Mouse (Mus musculus): Measurements from ENCODE around the gene Gpr156.

Gene Gpr156

DNA sequence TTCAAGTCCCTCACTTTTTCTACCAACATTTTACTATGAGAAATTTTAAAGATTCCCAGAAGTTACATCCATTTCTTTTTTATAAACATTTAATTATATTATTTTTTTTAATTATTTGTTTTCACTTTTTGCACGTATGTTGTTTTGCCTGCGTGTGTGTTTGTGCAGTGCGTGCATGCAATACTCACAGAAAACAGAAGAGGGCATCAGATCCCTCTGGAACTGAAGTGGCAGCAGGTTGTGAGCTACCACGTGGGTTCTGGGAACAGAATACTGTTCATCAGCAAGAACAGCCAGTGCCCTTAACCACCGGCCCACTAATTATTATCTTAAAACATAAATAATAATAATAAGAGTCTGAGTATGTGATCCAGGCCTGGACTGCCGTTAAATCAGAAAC is 2.7 kb downstream of the Gpr156 start:
- no peak for DNase-seq (ENCODE audit: low spot score in 2 of 2)

DNA sequence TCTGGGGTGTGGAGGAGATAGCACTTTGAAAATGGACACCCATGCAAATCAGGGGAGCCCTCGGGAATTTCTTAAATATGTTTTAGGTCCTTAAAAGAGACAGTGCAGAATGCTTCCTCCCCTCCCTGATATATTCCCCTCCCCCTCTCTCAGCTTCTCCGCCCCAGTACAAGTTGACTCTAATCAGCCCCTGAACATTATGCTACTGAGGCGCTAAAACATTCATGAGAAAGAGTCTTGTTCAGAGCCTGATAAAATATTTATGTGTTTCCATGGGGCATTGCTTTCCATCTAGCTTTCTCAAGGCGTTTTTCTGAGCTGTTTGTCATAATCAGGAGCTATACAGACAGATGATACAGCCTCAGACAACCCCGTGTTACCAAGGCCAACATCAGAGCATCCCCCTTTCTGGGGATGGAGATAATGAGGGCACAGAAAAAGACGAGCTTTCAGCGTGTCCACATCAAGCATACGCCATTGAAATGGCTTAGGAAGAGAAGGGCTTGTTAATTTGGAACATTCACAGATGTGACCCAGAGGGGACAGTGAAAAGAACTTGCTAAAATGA is 4.6 kb downstream of the Gpr156 start:
- no peak for DNase-seq (ENCODE audit: low spot score in 2 of 2)

DNA sequence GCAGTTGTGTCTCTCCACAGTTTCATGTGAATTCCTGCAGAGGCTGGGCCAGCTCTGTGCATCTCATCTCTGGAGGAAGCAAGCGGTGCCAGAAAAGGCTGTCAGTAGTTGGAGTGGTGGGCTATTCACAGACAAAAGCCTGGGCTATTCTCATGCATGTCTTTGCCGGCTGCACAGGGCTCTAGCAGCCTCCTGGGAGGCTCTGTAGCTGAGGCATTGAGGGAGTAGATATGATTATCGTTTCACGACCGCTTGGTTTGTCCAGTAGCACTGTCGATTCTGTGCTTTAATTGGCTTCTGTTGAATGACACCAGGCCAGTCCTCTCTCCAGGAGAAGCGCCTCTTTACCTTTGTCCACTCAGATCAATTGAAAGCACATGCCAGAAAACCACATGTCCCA is 9.8 kb downstream of the Gpr156 start:
- no peak for DNase-seq (ENCODE audit: low spot score in 2 of 2)

DNA sequence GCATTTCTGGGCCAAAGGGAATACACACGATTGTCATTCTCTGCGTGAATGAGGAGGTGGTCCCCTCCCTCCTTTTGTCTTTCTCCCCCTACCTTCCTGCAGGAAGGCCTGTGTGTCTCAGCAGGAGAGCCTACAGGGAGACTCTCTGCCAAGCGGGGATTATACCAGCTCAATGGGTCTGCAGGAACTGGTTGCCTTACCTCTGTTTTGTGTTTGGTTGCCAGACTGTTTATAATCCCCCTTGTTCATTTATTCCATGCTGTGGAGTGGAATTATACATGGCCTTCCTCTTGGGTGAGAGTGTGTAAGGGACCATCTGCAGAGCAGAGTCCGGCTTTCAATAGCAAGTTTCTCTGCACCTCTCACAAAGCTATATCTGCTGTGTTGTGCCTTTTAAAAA is 10.8 kb downstream of the Gpr156 start:
- no peak for DNase-seq (ENCODE audit: low spot score in 2 of 2)

DNA sequence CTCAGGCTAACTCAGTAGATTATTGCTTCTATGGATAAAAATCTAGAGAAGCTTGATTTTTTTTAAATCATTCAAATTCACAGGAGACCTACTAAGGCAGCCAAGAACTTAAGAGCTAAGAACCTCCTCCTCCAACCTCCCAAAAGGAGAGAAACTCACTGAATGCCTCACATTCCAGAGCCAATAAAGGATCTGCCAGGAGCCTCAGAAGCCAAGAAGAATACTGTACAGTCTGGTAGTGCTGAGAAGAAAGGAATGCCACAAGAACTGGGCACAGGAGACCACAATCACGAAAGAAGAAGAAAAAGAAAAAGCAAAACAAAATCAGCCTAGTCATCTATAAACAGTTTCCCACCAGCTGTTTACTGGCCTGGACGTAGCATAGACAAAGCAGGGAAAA is 12.7 kb downstream of the Gpr156 start:
- no peak for DNase-seq (ENCODE audit: low spot score in 2 of 2)

DNA sequence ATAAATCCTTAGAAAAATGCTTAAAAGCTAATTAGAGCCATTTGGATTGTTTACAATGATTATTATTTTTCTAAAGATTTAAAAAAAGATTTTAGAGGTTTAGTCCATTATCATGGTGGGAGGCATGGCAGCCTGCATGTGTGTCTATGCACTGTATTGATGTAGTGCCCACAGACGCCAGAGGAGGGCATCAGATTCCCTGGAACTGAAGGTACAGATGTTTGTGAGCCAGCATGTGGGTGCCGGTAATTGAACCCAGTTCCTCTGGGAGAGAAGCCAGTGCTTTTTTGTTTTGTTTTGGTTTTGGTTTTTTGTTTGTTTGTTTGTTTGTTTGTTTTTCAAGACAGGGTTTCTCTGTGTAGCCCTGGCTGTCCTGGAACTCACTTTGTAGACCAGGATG is 13.3 kb downstream of the Gpr156 start:
- no peak for DNase-seq (ENCODE audit: low spot score in 2 of 2)

DNA sequence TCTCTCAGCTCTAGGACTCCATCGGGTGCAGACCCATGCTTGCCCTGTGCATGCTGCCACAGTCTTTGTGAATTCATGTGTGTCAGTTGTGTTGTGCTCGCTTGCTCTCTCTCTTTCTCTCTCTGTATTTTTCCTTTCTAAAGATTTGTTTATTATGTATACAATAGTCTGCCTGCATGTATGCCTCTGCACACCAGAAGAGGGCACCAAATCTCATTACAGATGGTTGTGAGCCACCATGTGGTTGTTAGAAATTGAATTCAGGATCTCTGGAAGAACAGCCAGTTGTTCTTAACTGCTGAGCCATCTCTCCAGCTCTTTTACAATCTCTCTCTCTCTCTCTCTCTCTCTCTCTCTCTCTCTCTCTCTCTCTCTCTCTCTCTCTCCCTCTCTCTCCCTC is 18.6 kb downstream of the Gpr156 start:
- no peak for DNase-seq (ENCODE audit: low spot score in 2 of 2)

DNA sequence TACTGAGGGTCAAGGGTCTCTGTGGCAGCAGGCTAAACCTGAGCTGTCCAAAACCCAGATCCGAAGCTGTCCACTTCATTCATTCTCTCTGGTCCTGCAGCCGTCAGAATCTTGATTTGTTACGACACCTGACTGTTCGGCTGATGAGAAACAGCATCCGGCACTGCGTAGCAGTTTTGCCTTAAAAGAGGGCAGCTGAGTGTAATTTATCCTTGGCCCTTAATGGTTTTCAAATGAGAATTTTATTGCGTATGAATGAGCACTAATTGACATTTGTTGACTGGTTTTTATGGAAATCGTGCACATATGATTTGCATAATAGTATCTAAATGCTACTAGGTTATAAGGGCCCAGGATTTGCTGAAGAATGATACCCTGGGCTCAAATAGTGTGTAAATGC is 21.0 kb downstream of the Gpr156 start:
- DNase-seq (ENCODE audit: low spot score in 2 of 2), result no peak

DNA sequence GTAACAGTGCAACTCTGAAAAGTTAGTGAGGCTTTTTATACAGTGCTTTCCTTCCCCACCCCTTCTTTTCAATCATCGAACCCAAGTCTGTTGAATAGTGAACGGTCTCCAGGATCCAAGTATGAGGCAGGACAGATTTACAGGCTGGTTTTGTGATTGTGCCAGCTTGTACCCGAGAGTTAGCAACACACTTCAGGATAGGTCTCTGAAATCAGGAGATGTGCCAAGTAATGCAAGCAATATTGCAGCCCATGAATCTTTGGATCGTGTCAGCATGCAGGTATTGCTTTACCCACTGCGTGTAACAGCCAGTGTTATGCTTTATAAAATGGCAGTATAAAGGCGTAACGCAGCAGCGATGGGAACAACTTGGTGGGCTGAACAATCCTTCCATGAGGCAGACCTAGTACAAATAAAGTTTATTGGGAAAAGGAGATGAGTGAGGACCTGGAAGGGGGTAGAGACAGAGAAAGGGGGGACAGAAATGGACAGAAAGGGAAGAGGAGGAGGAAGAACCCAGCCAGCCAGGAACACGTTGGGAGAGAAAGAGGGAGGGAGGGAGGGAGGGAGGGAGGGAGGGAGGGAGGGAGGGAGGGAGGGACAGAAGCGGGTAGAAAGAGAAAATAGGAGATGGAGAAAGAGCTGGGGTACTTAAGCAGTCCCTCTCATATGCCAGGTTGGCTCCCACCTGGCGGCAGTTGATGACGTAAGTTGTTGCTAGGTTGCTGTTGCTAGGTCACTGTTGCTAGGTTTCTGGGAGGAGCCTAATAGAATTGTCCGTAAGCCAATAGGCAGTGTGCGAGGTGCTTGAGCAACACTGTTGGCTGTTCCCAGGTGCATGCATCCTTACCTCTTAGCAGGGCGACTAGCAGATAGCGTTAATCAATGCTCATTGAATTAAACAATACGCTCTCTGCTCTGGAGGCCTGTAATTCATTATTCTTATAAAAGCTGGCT is 22.1 kb downstream of the Gpr156 start:
- DNase-seq (ENCODE audit: low spot score in 2 of 2), result no peak

DNA sequence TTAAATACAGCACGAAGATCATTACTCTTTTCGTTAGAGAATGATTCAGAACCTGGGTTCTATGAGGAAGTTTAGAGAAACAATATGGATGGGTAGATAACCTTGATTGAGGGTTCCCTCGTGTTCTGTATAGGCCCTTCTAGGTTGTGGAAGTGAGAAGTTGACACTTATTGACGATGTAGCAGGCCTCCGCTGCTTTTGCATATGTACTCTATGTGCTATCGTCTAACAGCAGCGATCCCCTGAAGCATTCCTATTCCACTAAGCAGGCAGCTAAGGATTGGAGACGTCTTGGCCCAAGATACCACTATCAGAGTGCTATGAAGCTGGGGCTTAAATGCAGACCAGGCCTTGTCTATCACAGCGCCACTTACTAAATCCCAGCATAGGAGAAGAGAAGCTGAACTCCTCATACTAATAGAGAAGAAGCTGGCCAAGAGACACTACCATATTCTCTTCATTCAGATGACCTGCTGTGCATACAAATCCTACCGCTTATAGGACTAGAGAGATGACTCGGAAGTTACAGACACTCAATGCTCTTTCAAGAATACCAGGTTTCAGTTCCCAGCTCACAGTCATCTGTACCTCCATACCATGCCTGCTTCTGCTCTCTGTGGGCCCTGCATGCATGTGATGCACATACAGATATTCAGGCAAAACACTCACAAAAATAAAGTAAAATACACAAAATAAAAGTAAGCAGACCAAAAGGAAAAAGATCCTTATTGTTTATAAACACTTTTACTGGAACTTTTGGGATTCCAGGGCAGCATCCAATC is 23.0 kb downstream of the Gpr156 start:
- DNase-seq (ENCODE audit: low spot score in 2 of 2), result no peak

DNA sequence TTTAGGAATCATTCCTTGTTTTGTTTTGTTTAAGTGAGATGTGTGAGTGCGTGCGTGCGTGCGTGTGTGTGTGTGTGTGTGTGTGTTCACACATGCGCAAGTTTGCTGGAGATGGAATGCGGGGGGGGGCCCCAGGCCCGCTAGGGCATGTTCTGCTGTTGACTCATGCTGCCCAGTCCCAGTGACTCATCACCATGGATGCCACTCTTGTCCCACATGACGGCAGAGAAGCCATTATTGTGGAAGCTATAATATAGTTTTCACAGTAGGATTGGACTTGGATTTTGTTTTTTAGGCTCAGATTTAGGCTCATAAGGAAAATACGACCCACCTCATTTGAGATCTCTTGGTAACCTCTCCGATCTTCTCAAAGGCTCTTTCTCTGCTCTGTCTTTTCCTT is 24.0 kb downstream of the Gpr156 start:
- no peak for DNase-seq (ENCODE audit: low spot score in 2 of 2)

DNA sequence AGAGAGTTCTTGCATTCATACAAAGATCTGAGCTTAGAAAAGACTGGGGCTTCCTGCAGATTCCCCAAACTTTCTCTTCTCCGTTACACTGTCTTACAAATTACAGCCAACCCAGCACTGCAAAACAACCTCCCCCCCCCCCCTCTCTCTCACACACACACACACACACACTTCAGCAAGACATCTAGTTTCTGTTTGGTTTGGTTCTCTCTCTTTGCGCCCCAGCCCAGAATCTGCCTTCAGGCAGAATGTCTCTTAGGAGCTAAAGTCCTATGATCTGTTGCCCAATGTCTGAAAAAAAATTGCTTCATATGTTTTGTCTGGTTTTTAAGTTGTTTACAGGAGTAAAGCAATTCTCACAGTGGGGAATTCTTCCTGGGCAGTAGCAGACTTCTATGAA is 27.4 kb downstream of the Gpr156 start:
- DNase-seq (ENCODE audit: low spot score in 2 of 2), result no peak

DNA sequence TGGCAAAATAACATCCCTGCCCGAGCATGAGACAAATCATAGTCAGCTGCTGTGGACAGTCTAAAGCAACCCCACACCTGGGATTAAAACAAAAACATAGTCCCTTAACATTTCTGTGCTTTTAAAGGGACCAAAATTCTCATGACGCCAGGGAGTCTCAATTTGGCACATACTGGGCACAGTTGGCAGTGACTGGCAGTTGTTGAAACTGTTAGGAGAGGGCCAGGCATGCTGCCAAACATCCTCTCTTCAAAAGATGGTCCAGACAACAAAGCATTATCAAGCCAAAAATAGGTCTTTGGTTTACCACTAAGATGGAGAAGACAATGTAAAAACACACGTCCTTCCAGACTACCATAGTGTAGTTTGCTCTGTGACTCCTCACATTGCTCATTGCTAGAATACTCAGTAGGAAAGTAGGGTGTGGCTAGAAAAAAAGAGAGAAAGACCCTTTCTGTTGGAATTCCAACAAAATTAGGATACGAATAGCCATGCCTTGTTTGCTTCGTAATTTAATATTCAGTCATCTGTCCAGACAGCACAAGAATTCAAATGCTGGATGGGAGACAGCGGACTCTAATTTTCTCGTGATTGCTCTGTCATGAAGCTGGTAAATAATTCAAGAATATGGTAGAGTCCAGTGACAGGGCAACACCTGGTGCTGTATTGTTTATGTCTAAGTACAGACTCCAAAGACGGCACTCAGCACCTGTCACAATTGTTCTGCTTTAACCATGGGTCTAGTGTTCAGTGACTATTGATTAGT is 28.9 kb downstream of the Gpr156 start:
- no peak for DNase-seq (ENCODE audit: low spot score in 2 of 2)

DNA sequence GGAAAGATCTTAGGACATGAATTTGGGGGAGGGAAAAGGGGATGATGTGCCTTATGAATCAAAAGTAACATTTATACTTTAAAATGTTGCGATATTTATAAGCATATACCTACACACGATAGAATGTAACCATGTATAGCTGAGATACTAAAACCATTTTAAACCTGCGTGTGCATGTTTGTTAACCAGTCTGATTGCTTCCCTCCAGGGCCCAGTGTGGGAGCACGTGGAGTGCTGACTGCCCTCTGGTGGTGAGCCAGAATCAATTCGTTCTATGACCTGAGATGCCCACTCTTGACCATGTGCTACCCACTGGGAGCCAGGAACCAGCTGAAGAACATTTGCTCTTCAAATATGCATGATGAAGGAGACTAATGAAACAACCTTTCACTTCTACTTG is 30.9 kb downstream of the Gpr156 start:
- DNase-seq (ENCODE audit: low spot score in 2 of 2), result peak; percentile 52

DNA sequence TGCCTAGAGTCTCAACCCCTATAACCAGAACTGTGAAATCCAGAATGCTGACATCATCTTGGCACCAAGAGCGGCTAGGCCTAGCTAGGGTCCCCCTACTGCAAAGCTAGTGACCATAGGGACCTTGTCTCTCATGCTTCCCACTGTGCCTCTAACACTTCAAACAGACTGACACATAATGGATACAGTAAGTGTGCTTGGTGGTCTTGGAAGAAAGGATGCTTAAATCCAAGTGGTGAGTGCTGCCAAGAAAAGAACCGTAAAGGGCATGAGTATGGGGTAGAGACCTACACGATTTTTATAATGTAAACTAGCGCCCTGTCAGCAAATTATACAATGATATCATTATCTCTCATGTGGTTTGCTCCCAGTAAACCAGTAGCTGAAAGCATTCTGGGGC is 32.1 kb downstream of the Gpr156 start:
- no peak for DNase-seq (ENCODE audit: low spot score in 2 of 2)

DNA sequence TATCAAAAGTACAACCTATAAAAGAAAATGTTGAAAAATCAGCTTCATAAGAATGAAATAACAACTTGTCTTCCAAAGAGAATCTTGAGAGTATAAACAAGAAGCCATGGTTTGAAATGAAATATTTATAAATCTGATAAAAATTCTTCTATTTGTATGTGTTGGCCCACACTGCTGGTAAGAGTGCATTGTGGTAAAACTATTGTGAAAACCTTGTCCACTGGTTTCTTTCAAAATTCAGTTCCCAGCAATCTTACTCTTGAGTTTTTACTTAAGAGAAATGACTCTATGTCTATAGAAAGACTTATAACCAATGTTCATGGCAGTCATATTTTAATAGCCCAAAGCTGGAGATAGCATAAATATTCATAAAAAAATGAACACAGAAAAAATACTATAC is 34.9 kb downstream of the Gpr156 start:
- DNase-seq (ENCODE audit: low spot score in 2 of 2), result no peak

DNA sequence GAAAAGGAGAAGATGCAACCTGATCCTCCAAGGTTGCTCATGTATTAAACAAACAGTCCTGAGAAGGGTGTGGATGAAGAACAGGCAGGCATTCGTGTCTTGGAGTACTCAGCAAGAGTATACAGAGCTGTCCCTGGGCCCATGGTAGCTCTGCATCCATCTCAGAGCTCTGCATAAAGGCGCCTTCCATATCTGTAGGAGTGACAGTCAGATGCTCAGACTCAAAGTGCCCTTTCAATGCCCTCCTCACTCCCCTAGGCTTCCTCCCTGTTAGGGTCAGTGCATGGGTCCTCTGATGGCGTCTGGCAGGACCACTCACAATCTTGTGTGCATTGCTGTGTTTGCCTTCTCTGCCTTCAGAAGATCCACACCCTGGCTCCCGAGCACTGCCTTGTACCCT is 36.9 kb downstream of the Gpr156 start:
- no peak for DNase-seq (ENCODE audit: low spot score in 2 of 2)

DNA sequence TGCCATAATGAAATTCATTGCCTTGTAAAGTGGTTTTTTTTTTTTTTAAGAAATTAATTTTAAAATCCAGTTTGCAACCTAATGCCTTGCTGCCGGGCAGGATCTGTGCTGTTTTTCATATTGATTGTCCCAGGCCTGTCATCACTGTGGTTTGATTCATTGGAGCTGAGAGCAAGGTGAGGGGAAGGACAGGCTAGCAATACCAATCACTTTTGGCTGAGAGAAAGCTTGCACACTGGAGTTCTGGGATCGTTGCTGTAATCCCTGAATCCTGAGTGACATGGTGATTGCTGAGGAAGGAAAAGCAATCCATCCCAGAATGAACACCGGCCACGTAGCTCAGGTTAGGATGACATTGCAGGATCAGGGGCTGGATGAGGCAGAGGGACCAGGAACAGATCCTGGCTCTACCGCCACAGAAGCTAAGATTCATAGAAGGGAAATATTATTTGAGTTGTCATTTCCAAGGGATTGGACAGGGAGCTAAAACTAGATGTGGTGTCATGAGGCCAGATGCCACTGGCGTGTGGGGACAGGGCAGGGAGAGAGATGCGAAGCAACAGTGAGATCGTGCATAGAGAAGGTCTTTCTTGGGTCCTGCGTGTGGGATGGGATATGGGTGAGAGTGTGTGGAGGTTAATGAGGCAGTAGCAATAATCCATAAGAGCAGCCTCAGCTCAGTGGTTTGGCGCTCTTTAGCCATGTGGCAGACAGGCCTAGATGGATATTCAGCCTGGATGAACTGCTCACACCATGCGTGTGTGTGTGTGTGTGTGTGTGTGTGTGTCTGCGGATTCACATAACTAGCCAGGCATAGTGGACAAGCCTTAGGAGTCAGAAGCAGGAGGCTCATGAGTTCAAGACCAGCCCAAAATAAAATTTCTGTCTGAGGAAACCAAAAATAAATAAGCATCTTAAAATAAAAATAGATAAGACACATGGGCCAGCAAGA is 38.0 kb downstream of the Gpr156 start:
- no peak for DNase-seq (ENCODE audit: low spot score in 2 of 2)

DNA sequence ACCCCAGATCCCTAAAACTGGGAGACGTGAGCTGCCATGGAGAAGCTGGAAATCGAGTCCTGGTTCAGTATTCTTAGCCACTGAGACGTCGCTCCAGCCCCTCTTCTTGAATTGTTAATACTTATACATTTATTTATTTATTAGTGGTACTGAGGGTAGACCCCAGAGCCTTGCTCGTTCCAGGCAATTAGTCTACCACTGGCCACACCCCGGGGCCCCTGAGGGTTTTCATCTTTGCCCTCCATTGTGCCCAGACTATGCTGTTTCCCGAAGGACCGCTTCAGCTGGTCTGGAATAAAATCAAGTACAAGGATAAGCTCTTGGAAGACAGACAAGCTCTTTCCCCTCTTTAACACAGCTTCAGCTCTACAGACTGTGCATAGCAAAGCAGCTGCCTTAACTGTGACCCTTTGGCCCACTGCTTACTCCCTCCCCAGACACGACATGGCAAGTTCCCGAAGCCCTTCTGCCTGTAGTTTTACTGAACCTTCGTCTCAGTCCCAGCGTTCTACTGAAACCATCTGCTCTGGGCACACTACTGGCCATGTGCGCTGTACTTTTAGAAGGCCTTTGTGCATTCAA is 39.1 kb downstream of the Gpr156 start:
- no peak for DNase-seq (ENCODE audit: low spot score in 2 of 2)

DNA sequence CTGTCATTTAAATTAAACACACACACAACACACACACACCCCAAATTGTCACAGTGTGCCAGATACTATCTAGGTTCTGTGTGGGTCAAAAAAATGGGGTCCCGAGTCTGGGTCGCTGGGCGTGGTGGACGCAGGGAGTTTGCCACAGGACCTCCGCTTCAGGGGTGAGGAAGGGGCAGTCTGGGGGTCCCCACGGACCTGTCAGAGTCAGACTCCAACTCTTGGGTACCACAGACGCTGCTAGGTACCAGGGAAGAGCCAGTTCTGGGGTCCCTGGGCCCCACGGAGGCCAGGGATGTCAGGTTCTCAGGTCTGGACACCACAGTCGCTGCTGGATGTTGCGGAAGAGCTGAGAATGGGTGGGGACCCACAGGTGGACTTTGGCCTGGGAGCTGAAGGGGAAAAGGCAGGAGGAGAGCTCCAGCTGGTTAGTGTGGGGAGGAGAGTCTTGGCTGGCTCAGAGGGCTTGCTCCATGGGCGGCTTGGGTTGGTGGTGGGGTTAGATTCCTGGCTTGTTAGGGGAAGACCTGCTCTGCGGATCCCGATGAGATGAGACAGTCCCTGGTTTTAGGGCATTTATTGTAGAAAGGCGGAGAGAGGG is 39.9 kb downstream of the Gpr156 start:
- no peak for DNase-seq (ENCODE audit: low spot score in 2 of 2)

Measured in spleen, postnatal 36 days (tissue).